Mouse (Mus musculus) midbrain, embryonic 14.5 days (tissue): ENCODE measurements around the gene E130309D02Rik. TPM values are rescaled to one million over a fixed set of nuclear protein-coding genes. Genes with fewer than 3 reads are reported as not detected.

Source experiments
- ATAC-seq: fragments of 200-750 bp; cut with Nextera tagmentation; 2 replicates; pipeline ENCODE4 v1.8.0; 2017; ENCODE audit warnings: moderate number of reproducible peaks, moderate library complexity; ENCODE audit not compliant: low FRiP score, low TSS enrichment
- DNase-seq: peaks from one replicate; pipeline ENCODE4 v3.0.0-alpha.2; 2015
- H3K27ac ChIP-seq: fragments of 300-500 bp; sonication (generic); replicated peaks from 2 replicates; pipeline ENCODE4 v1.5.1; 2014; ENCODE audit warnings: mild to moderate bottlenecking, low read depth, low read length, moderate library complexity
- H3K27me3 ChIP-seq: fragments of 300-500 bp; sonication (generic); 2 replicates; pipeline ENCODE4 v1.6.1; 2014; ENCODE audit warnings: low read length, control low read depth, mixed read lengths; ENCODE audit not compliant: control insufficient read depth, insufficient read depth
- H3K36me3 ChIP-seq: fragments of 300-500 bp; sonication (generic); 2 replicates; pipeline ENCODE4 v1.6.1; 2014; ENCODE audit warnings: low read length, control low read depth; ENCODE audit not compliant: control insufficient read depth, insufficient read depth
- H3K4me1 ChIP-seq: fragments of 300-500 bp; sonication (generic); 2 replicates; pipeline ENCODE4 v1.6.1; 2014; ENCODE audit warnings: mild to moderate bottlenecking, antibody characterized with exemption, low read length, control low read depth; ENCODE audit not compliant: control insufficient read depth, insufficient read depth
- H3K4me2 ChIP-seq: fragments of 300-500 bp; sonication (generic); 2 replicates; pipeline ENCODE4 v1.6.1; 2014; ENCODE audit warnings: mild to moderate bottlenecking, low read length, moderate library complexity
- H3K4me3 ChIP-seq: fragments of 300-500 bp; sonication (generic); replicated peaks from 2 replicates; pipeline ENCODE4 v1.5.1; 2014; ENCODE audit warnings: low read depth, low read length
- H3K9ac ChIP-seq: fragments of 300-500 bp; sonication (generic); replicated peaks from 2 replicates; pipeline ENCODE4 v1.6.1; 2014; ENCODE audit warnings: mild to moderate bottlenecking, low read length, moderate library complexity
- H3K9me3 ChIP-seq: fragments of 300-500 bp; sonication (generic); 2 replicates; pipeline ENCODE4 v1.6.1; 2016; ENCODE audit warnings: low read length, control low read depth, mixed read lengths; ENCODE audit not compliant: control insufficient read depth
- WGBS: fragments of 180-500 bp; shearing (Covaris S2); extraction: QIAGEN DNeasy Blood & Tissue Kit; methylation state at CpG from one replicate; pipeline ENCODE4 v1.1.7; 2014; 5-methylcytosine and 5-hydroxymethylcytosine counted together
- polyA plus RNA-seq: library from polyadenylated mRNA; unstranded; fragments of >200 nt; fragmentation: Nextera tagmentation; extraction: Ambion mirVana; gene quantifications from 2 replicates; pipeline ENCODE4 v1.2.1, GENCODE M21; 2014

Gene E130309D02Rik
- polyA plus RNA-seq, 1 experiment from 2014 or later, result 30.0 TPM

- Histone ChIP-seq H3K36me3 (no peaks in the 10 kb centered on the region), H3K27ac (no peak overlapping the region), H3K9me3 (0 out of 2 replicates have a peak, but pooled peaks cover 3% of the 10 kb centered on the region), H3K4me2 (no peak overlapping the region), H3K27me3 (no peaks in the 10 kb centered on the region), H3K4me1 (no peaks in the 10 kb centered on the region), H3K9ac (no peak overlapping the region), H3K4me3 (no peak overlapping the region)
- ATAC-seq, result no peak
- DNase-seq, result no peak
- 72% methylated on average over 8 of the region's 8 CpGs for WGBS
Observed at GRCm38 (mm10) chr5:143346367-143346766, 31.2 kb upstream of the E130309D02Rik start.

- Histone ChIP-seq H3K27ac (no peak overlapping the region), H3K27me3 (no peaks in the 10 kb centered on the region), H3K4me2 (no peak overlapping the region), H3K9ac (no peak overlapping the region), H3K36me3 (no peaks in the 10 kb centered on the region), H3K4me1 (no peaks in the 10 kb centered on the region), H3K9me3 (no peaks in the 10 kb centered on the region), H3K4me3 (no peak overlapping the region)
- ATAC-seq, result no peak
- 65% methylated on average over 6 of the region's 6 CpGs for WGBS
- DNase-seq, result no peak
Observed at GRCm38 (mm10) chr5:143339603-143340002, 24.4 kb upstream of the E130309D02Rik start.

GRCm38 (mm10) chr5:143336559-143336958, 21.4 kb upstream of the E130309D02Rik start:
- Histone ChIP-seq H3K27me3 (no peaks in the 10 kb centered on the region), H3K4me3 (no peak overlapping the region), H3K9ac (no peak overlapping the region), H3K4me2 (no peak overlapping the region), H3K9me3 (no peaks in the 10 kb centered on the region), H3K36me3 (no peaks in the 10 kb centered on the region), H3K27ac (no peak overlapping the region), H3K4me1 (no peaks in the 10 kb centered on the region)
- DNase-seq (no peak), ATAC-seq (no peak)
- WGBS, result 70% methylated on average over 6 of the region's 6 CpGs

GRCm38 (mm10) chr5:143335089-143335460, 19.9 kb upstream of the E130309D02Rik start:
- Histone ChIP-seq H3K9me3 (no peaks in the 10 kb centered on the region), H3K4me1 (peaks cover 2% of the 10 kb centered on the region), H3K36me3 (no peaks in the 10 kb centered on the region), H3K4me3 (no peak overlapping the region), H3K9ac (no peak overlapping the region), H3K27ac (no peak overlapping the region), H3K27me3 (no peaks in the 10 kb centered on the region), H3K4me2 (no peak overlapping the region)
- DNase-seq (no peak), ATAC-seq (no peak)
- WGBS, result 83% methylated on average over 7 of the region's 7 CpGs

GRCm38 (mm10) chr5:143334418-143335088, 19.4 kb upstream of the E130309D02Rik start:
- 75% methylated on average over 14 of the region's 14 CpGs for WGBS
- no peak overlapping the region for H3K4me2 ChIP-seq
- no peaks in the 10 kb centered on the region for H3K36me3 ChIP-seq
- H3K9me3 ChIP-seq, result no peaks in the 10 kb centered on the region
- DNase-seq (no peak), ATAC-seq (no peak)
- no peaks in the 10 kb centered on the region for H3K27me3 ChIP-seq
- H3K27ac ChIP-seq, result no peak overlapping the region
- no peak overlapping the region for H3K9ac ChIP-seq
- H3K4me1 ChIP-seq, result peaks cover 7% of the 10 kb centered on the region
- no peak overlapping the region for H3K4me3 ChIP-seq

- DNase-seq (peak; percentile 86), ATAC-seq (no peak)
- peaks cover 7% of the 10 kb centered on the region for H3K4me1 ChIP-seq
- H3K9ac ChIP-seq, result no peak overlapping the region
- no peaks in the 10 kb centered on the region for H3K9me3 ChIP-seq
- no peak overlapping the region for H3K27ac ChIP-seq
- no peak overlapping the region for H3K4me2 ChIP-seq
- H3K4me3 ChIP-seq, result no peak overlapping the region
- 17% methylated on average over 5 of the region's 5 CpGs for WGBS
- no peaks in the 10 kb centered on the region for H3K36me3 ChIP-seq
- no peaks in the 10 kb centered on the region for H3K27me3 ChIP-seq
Observed at GRCm38 (mm10) chr5:143333872-143334271, 18.7 kb upstream of the E130309D02Rik start.

GRCm38 (mm10) chr5:143328690-143329495, 13.7 kb upstream of the E130309D02Rik start, which contains the start of gene Zdhhc4:
Gene Zdhhc4 (minus strand): TSS chr5:143329256.
- ATAC-seq (peak; percentile 70; the same call in 1 of the 2 replicates), DNase-seq (peak; percentile 98)
- H3K9ac ChIP-seq, result peak within 1 kb of the TSS; percentile 89
- WGBS, result under 1% methylated on average over 57 of the region's 57 CpGs
- no peaks in the 10 kb centered on the region for H3K27me3 ChIP-seq
- peaks cover 14% of the 10 kb centered on the region for H3K4me1 ChIP-seq
- no peaks in the 10 kb centered on the region for H3K9me3 ChIP-seq
- H3K4me3 ChIP-seq, result peak within 1 kb of the TSS; percentile 94
- H3K27ac ChIP-seq, result peak within 1 kb of the TSS; percentile 53
- peak within 1 kb of the TSS; percentile 95 for H3K4me2 ChIP-seq
- H3K36me3 ChIP-seq, result peaks cover 27% of the 10 kb centered on the region

- 77% methylated on average over 8 of the region's 8 CpGs for WGBS
- peaks cover 63% of the 10 kb centered on the region for H3K36me3 ChIP-seq
- H3K4me2 ChIP-seq, result no peak overlapping the region
- no peaks in the 10 kb centered on the region for H3K9me3 ChIP-seq
- H3K4me3 ChIP-seq, result no peak overlapping the region
- no peak overlapping the region for H3K9ac ChIP-seq
- ATAC-seq (no peak), DNase-seq (no peak)
- H3K4me1 ChIP-seq, result peaks cover 17% of the 10 kb centered on the region
- no peak overlapping the region for H3K27ac ChIP-seq
- no peaks in the 10 kb centered on the region for H3K27me3 ChIP-seq
Observed at GRCm38 (mm10) chr5:143317288-143317610, 2.1 kb upstream of the E130309D02Rik start.
